Mouse (Mus musculus) forebrain, embryonic 14.5 days (tissue): ENCODE data around the gene Pbx2. TPM values are rescaled to one million over a fixed set of nuclear protein-coding genes. Genes with fewer than 3 reads are reported as not detected.

ENCODE experiments used
- ATAC-seq: fragments of 200-750 bp; cut with Nextera tagmentation; 2 replicates; pipeline ENCODE4 v1.8.0; 2017; ENCODE audit warnings: mild to moderate bottlenecking, moderate library complexity
- DNase-seq: peaks from one replicate; pipeline ENCODE4 v3.0.0-alpha.2; 2015; ENCODE audit warnings: low spot score
- H3K27ac ChIP-seq: fragments of 300-500 bp; sonication (generic); 2 replicates; pipeline ENCODE4 v1.5.1; 2014; ENCODE audit warnings: low read depth, mild to moderate bottlenecking, control low read depth, low read length, moderate library complexity
- H3K27me3 ChIP-seq: fragments of 300-500 bp; sonication (generic); replicated peaks from 2 replicates; pipeline ENCODE4 v1.6.1; 2014; ENCODE audit warnings: low read length, control low read depth, mixed read lengths; ENCODE audit not compliant: control insufficient read depth, insufficient read depth
- H3K36me3 ChIP-seq: fragments of 300-500 bp; sonication (generic); 2 replicates; pipeline ENCODE4 v1.6.1; 2014; ENCODE audit warnings: low read length, control low read depth; ENCODE audit not compliant: control insufficient read depth, insufficient read depth
- H3K4me1 ChIP-seq: fragments of 300-500 bp; sonication (generic); 2 replicates; pipeline ENCODE4 v1.6.1; 2014; ENCODE audit warnings: antibody characterized with exemption, low read length, control low read depth; ENCODE audit not compliant: control insufficient read depth, insufficient read depth
- H3K4me2 ChIP-seq: fragments of 300-500 bp; sonication (generic); 2 replicates; pipeline ENCODE4 v1.6.1; 2014; ENCODE audit warnings: mild to moderate bottlenecking, control low read depth, low read length
- H3K4me3 ChIP-seq: fragments of 300-500 bp; sonication (generic); 2 replicates; pipeline ENCODE4 v1.5.1; 2014; ENCODE audit warnings: low read depth, low read length, control low read depth
- H3K9ac ChIP-seq: fragments of 300-500 bp; sonication (generic); 2 replicates; pipeline ENCODE4 v1.6.1; 2014; ENCODE audit warnings: mild to moderate bottlenecking, low read length, control low read depth, moderate library complexity
- H3K9me3 ChIP-seq: fragments of 300-500 bp; sonication (generic); replicated peaks from 2 replicates; pipeline ENCODE4 v1.6.1; 2016; ENCODE audit warnings: low read length, control low read depth, mixed read lengths; ENCODE audit not compliant: control insufficient read depth
- WGBS: fragments of 180-500 bp; shearing (Covaris S2); extraction: QIAGEN DNeasy Blood & Tissue Kit; methylation state at CpG from one replicate; pipeline ENCODE4 v1.1.7; 2014; 5-methylcytosine and 5-hydroxymethylcytosine counted together
- polyA plus RNA-seq: library from polyadenylated mRNA; unstranded; fragments of >200 nt; fragmentation: Nextera tagmentation; extraction: Ambion mirVana; gene quantifications from 2 replicates; pipeline ENCODE4 v1.2.1, GENCODE M21; 2014

Pbx2 gene
- polyA plus RNA-seq, 1 experiment from 2014 or later, result 9.6 TPM

DNA sequence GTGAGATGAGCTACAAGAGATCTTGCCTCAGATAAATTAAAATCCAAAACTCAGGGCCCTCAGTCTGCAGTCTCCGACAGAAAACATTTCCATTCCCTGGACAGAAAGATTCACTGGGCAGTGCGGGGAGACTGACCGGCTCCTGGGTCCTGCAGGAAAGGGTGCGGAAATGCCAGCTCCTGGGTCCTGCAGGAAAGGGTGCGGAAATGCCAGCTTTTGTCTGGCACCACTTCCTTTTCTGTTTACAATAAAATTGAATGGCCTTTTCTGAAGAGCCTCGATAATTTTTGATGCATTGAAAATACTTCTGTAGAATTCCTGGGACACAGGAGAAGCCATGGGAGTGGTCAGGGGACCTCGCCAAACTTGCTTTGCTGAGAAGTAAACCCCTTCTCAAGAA, 31.9 kb upstream of the Pbx2 start:
- Histone ChIP-seq H3K9ac (no peak overlapping the region), H3K36me3 (no peaks in the 10 kb centered on the region), H3K9me3 (no peaks in the 10 kb centered on the region), H3K4me2 (no peak overlapping the region), H3K27me3 (no peaks in the 10 kb centered on the region), H3K27ac (no peak overlapping the region), H3K4me3 (no peak overlapping the region), H3K4me1 (no peaks in the 10 kb centered on the region)
- 87% methylated on average over 7 of the region's 7 CpGs for WGBS
- ATAC-seq, result no peak
- no peak for DNase-seq

GRCm38 (mm10) chr17:34559895-34560294, 31.2 kb upstream of the Pbx2 start:
- Histone ChIP-seq H3K36me3 (no peaks in the 10 kb centered on the region), H3K4me3 (no peak overlapping the region), H3K27ac (no peak overlapping the region), H3K27me3 (no peaks in the 10 kb centered on the region), H3K9ac (no peak overlapping the region), H3K9me3 (no peaks in the 10 kb centered on the region), H3K4me2 (no peak overlapping the region), H3K4me1 (no peaks in the 10 kb centered on the region)
- no peak for DNase-seq
- 28% methylated on average over 14 of the region's 15 CpGs for WGBS
- ATAC-seq, result no peak

GRCm38 (mm10) chr17:34560438-34560837, 30.6 kb upstream of the Pbx2 start:
- Histone ChIP-seq H3K36me3 (no peaks in the 10 kb centered on the region), H3K9me3 (no peaks in the 10 kb centered on the region), H3K9ac (no peak overlapping the region), H3K27ac (no peak overlapping the region), H3K4me2 (no peak overlapping the region), H3K4me1 (no peaks in the 10 kb centered on the region), H3K27me3 (no peaks in the 10 kb centered on the region), H3K4me3 (no peak overlapping the region)
- 90% methylated on average over 6 of the region's 6 CpGs for WGBS
- ATAC-seq (no peak), DNase-seq (no peak)

DNA sequence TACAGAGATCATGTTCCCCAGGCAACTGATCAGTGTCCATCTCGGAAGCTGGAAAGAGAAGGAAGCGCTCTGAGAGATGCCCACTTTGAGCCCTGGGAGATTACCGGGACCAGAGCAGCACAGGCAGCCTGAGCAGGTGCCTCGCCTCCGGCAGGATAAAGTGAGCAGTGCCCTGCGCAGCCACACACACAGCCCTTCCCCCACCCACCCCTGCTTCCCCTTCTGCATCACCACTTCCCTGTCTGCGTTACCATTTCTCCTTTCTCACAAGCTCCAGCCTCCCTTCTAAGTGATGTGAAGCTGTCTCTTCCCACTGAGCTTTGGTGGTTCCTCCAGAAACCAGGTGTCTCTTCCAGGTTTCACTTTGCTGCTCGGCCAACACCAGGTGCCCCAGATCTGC, 29.9 kb upstream of the Pbx2 start:
- Histone ChIP-seq H3K4me2 (no peak overlapping the region), H3K36me3 (no peaks in the 10 kb centered on the region), H3K27me3 (no peaks in the 10 kb centered on the region), H3K4me3 (no peak overlapping the region), H3K9ac (no peak overlapping the region), H3K27ac (no peak overlapping the region), H3K9me3 (no peaks in the 10 kb centered on the region), H3K4me1 (no peaks in the 10 kb centered on the region)
- ATAC-seq, result no peak
- DNase-seq, result no peak
- WGBS, result 37% methylated on average over 8 of the region's 8 CpGs

- Histone ChIP-seq H3K4me3 (no peak overlapping the region), H3K4me2 (no peak overlapping the region), H3K27me3 (no peaks in the 10 kb centered on the region), H3K4me1 (no peaks in the 10 kb centered on the region), H3K9ac (no peak overlapping the region), H3K27ac (no peak overlapping the region), H3K36me3 (no peaks in the 10 kb centered on the region), H3K9me3 (no peaks in the 10 kb centered on the region)
- WGBS, result 65% methylated on average over 3 of the region's 3 CpGs
- DNase-seq (no peak), ATAC-seq (no peak)
Observed at GRCm38 (mm10) chr17:34562595-34562994, 28.5 kb upstream of the Pbx2 start.

DNA sequence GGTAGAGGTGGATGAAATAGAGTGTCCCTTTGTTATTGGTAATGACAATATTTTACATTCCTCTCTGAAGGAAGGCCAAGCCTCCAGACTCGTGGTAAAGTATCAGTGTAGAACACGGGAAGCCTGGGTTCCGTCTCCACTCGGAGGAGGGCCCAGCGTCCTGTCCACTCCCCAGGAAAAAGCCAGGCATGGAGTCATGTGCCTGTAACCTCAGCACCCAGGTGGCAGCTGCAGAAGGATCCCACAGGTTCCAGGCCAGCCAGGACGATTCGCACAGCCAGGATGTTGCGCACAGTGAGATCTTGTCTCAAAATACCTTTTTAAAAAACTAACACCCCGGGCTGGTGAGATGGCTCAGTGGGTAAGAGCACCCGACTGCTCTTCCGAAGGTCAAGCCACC, 27.7 kb upstream of the Pbx2 start:
- 79% methylated on average over 11 of the region's 11 CpGs for WGBS
- no peak overlapping the region for H3K4me2 ChIP-seq

DNA sequence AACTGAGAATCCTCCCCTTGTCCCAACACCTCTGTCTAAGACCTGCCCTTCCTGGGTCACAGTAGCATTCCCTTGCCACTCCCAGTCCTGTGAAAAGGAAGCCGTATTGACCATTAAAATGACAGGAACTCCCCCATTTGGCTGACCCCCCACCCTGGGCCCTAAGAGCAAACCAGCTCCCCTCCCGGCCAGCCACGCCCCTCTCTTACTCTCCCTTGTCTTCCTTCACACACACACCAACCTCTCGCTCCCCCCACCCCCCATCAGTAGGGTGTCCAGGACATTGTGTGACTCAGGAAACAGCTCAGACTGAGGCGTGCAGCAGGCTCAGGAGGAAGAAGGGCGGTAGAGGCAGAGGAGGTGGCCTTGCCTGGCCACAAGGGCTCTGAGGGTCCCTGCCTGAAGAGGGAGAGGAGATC, 27.1 kb upstream of the Pbx2 start, which contains the start of gene Notch4:
Notch4 (plus strand) TSS at position 266 of the 419 bp plus-strand sequence.
- H3K4me2 ChIP-seq, result no peak within 1 kb of the TSS
- H3K27me3 ChIP-seq, result no peaks in the 10 kb centered on the region
- H3K4me1 ChIP-seq, result no peaks in the 10 kb centered on the region

More for the DNA sequence above, 27.7 kb upstream of the Pbx2 start:
- Histone ChIP-seq H3K4me3 (no peak overlapping the region), H3K9ac (no peak overlapping the region), H3K4me1 (no peaks in the 10 kb centered on the region), H3K9me3 (no peaks in the 10 kb centered on the region), H3K27me3 (no peaks in the 10 kb centered on the region), H3K27ac (no peak overlapping the region), H3K36me3 (no peaks in the 10 kb centered on the region)
- no peak for ATAC-seq
- no peak for DNase-seq

GRCm38 (mm10) chr17:34564796-34565195, 26.3 kb upstream of the Pbx2 start:
- Histone ChIP-seq H3K9ac (no peak overlapping the region), H3K4me3 (no peak overlapping the region), H3K27ac (0 out of 2 replicates have a peak overlapping the region, but pooled peaks have one; percentile 5), H3K4me1 (no peaks in the 10 kb centered on the region), H3K27me3 (no peaks in the 10 kb centered on the region), H3K4me2 (no peak overlapping the region), H3K9me3 (no peaks in the 10 kb centered on the region), H3K36me3 (no peaks in the 10 kb centered on the region)
- ATAC-seq (no peak), DNase-seq (no peak)
- 66% methylated on average over 3 of the region's 3 CpGs for WGBS

More for the DNA sequence above, 27.1 kb upstream of the Pbx2 start, which contains the start of gene Notch4:
- no peaks in the 10 kb centered on the region for H3K9me3 ChIP-seq
- ATAC-seq (no peak), DNase-seq (no peak)
- H3K36me3 ChIP-seq, result no peaks in the 10 kb centered on the region
- no peak within 1 kb of the TSS for H3K9ac ChIP-seq
- no peak within 1 kb of the TSS for H3K4me3 ChIP-seq
- H3K27ac ChIP-seq, result 0 out of 2 replicates have a peak within 1 kb of the TSS, but pooled peaks have one; percentile 5
- 21% methylated on average over 6 of the region's 6 CpGs for WGBS

- no peaks in the 10 kb centered on the region for H3K36me3 ChIP-seq
- DNase-seq, result no peak
- H3K4me2 ChIP-seq, result no peak overlapping the region
- no peak overlapping the region for H3K9ac ChIP-seq
- H3K4me3 ChIP-seq, result no peak overlapping the region
- H3K9me3 ChIP-seq, result no peaks in the 10 kb centered on the region
- no peaks in the 10 kb centered on the region for H3K4me1 ChIP-seq
- 69% methylated on average over 9 of the region's 9 CpGs for WGBS
- H3K27ac ChIP-seq, result no peak overlapping the region
- no peaks in the 10 kb centered on the region for H3K27me3 ChIP-seq
- no peak for ATAC-seq
Observed at GRCm38 (mm10) chr17:34567311-34567710, 23.8 kb upstream of the Pbx2 start.
